Comparison of ENCODE assay signal across 10 mouse cellular contexts in the genomic region with DNA sequence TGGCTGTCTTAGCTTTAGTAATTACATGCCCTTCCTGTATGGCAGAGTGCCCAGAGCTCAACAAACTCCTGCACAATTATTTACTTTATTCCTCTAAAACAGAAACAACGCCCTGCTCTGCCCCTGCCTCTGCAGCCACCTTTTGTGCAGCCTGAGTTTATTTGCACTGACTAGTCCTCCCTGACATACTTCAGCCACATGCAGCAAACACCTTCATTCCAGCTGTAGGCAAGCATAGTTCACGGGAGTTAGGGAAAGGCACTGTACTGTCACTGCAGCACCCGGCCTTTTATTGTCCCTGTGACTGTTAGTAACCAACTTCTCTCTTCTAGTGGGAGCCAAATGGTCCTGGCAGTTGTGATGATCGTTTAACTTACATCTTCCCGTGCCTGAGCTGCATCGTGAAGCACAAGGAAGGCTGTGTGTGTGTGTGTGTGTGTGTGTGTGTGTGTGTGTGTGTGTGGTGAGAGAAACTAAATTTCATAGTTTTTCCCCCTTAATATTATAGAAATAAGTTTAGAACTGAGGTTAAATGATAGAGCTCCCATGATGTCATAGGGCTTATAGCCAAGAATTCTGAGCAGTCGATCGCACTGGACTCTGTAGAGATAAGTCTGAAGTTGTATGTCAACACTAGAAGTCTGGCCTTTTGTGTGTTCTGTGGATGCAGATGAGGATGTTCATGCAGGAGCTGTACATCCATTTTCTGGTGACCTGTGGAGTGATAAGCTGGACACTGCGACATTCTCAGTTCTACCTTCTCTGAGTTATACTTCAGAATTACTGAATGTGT. TPM values are rescaled to one million over a fixed set of nuclear protein-coding genes. Genes with fewer than 3 reads are reported as not detected.
DNase-seq lines count a peak whose midpoint lies in the region; ATAC-seq lines count a peak whose summit lies in the region.
"Had no signal": no experiment of that assay in that cellular context is flagged by ENCODE, and none has a peak within 500 bp of the region (broad histone marks: within the 10 kb centered on the region; RNA-seq: fewer than 3 reads in every experiment).

No protein-coding gene starts in this region.

- 70% methylated on average over 9 of the region's 9 CpGs for WGBS in embryonic facial prominence, embryonic 12.5 days
- 86% methylated on average over 9 of the region's 9 CpGs for WGBS in embryonic facial prominence, embryonic 10.5 days
- 54% methylated on average over 9 of the region's 9 CpGs for WGBS in liver, embryonic 16.5 days (ENCODE audit: insufficient replicate concordance)

- H3K9me3 ChIP-seq in embryonic facial prominence, embryonic 12.5 days = no peaks in the 10 kb centered on the region
- no peaks in the 10 kb centered on the region for H3K9me3 ChIP-seq in embryonic facial prominence, embryonic 10.5 days
- H3K9me3 ChIP-seq in liver, embryonic 16.5 days (replicated peaks; ENCODE audit: control insufficient read depth, low read length) = no peaks in the 10 kb centered on the region
- H3K9me3 ChIP-seq: midbrain, embryonic 10.5 days had no signal

- H3K27ac ChIP-seq in embryonic facial prominence, embryonic 12.5 days = peak overlapping the region; percentile 50; the same call in 1 of the 2 replicates
- no peak overlapping the region for H3K27ac ChIP-seq in embryonic facial prominence, embryonic 10.5 days (replicated peaks)
- peak overlapping the region; percentile 58 for H3K27ac ChIP-seq in liver, embryonic 16.5 days (ENCODE audit: low read length)
- H3K27ac ChIP-seq: hindbrain, embryonic 14.5 days; midbrain, embryonic 10.5 days had no signal

- H3K36me3 ChIP-seq in embryonic facial prominence, embryonic 12.5 days = 0 out of 2 replicates have a peak, but pooled peaks cover 7% of the 10 kb centered on the region
- H3K36me3 ChIP-seq in embryonic facial prominence, embryonic 10.5 days (replicated peaks) = peaks cover 15% of the 10 kb centered on the region
- no peaks in the 10 kb centered on the region for H3K36me3 ChIP-seq in liver, embryonic 16.5 days (ENCODE audit: control insufficient read depth, insufficient read depth)

- H3K9ac ChIP-seq in embryonic facial prominence, embryonic 12.5 days = no peak overlapping the region
- no peak overlapping the region for H3K9ac ChIP-seq in liver, embryonic 16.5 days (ENCODE audit: low read depth, low read length)
- H3K9ac ChIP-seq: hindbrain, embryonic 14.5 days had no signal

- DNase-seq in embryonic facial prominence, embryonic 10.5 days (ENCODE audit: low spot score) = no peak
- DNase-seq in urinary bladder, postnatal 14 days (ENCODE audit: low spot score) = peak; percentile 67
- DNase-seq in urinary bladder, adult 2 months (ENCODE audit: low spot score) = no peak
- no peak for DNase-seq in embryo, embryonic 11 days
- no peak for DNase-seq in thymus, postnatal 25 days
- no peak for DNase-seq in right cerebral cortex, postnatal 14 days

- H3K27me3 ChIP-seq in embryonic facial prominence, embryonic 12.5 days = no peaks in the 10 kb centered on the region
- no peaks in the 10 kb centered on the region for H3K27me3 ChIP-seq in embryonic facial prominence, embryonic 10.5 days (replicated peaks; ENCODE audit: low read depth, poor library complexity, severe bottlenecking)
- no peaks in the 10 kb centered on the region for H3K27me3 ChIP-seq in liver, embryonic 16.5 days (ENCODE audit: control insufficient read depth, insufficient read depth, low read depth, low read length)

- no peak for ATAC-seq in embryonic facial prominence, embryonic 12.5 days (ENCODE audit: insufficient number of reproducible peaks, insufficient read depth, low FRiP score, low TSS enrichment)
- peak; percentile 80 for ATAC-seq in liver, embryonic 16.5 days (ENCODE audit: low read depth)

- H3K4me2 ChIP-seq in embryonic facial prominence, embryonic 12.5 days (replicated peaks) = no peak overlapping the region
- H3K4me2 ChIP-seq in liver, embryonic 16.5 days (ENCODE audit: low read depth, low read length) = no peak overlapping the region
- H3K4me2 ChIP-seq: hindbrain, embryonic 14.5 days had no signal

- H3K4me3 ChIP-seq in embryonic facial prominence, embryonic 12.5 days = no peak overlapping the region
- H3K4me3 ChIP-seq in embryonic facial prominence, embryonic 10.5 days = no peak overlapping the region
- H3K4me3 ChIP-seq in liver, embryonic 16.5 days (ENCODE audit: low read depth, low read length) = no peak overlapping the region
- H3K4me3 ChIP-seq: midbrain, embryonic 10.5 days had no signal

- peaks cover 6% of the 10 kb centered on the region; the same call in 1 of the 2 replicates for H3K4me1 ChIP-seq in embryonic facial prominence, embryonic 12.5 days
- H3K4me1 ChIP-seq in embryonic facial prominence, embryonic 10.5 days = no peaks in the 10 kb centered on the region
- H3K4me1 ChIP-seq in liver, embryonic 16.5 days (ENCODE audit: control insufficient read depth, low read depth, low read length) = no peaks in the 10 kb centered on the region
- H3K4me1 ChIP-seq: midbrain, embryonic 10.5 days had no signal

RNA-seq across cellular contexts. Expression of gene Pkp4, which starts 59.5 kb away (rescaled TPM):
- polyA plus RNA-seq in embryonic facial prominence, embryonic 12.5 days (2016; fragmentation: Nextera tagmentation; extraction: Ambion mirVana) = 25.0 and 25.1 TPM in 2 replicates
- 16.2 and 17.2 TPM in 2 replicates for polyA plus RNA-seq in embryonic facial prominence, embryonic 10.5 days (2016; fragmentation: Nextera tagmentation; extraction: Ambion mirVana)
- polyA plus RNA-seq in urinary bladder, adult 2 months (2012; rRNA removed) = 38.7 and 55.2 TPM in 2 replicates
- polyA plus RNA-seq in liver, embryonic 16.5 days (2015; fragmentation: Nextera tagmentation; extraction: Ambion mirVana) = 4.7 and 6.1 TPM in 2 replicates

RNA-seq across cellular contexts. Expression of gene Ccdc148, which starts 59.7 kb away (rescaled TPM):
- polyA plus RNA-seq in embryonic facial prominence, embryonic 12.5 days (2016; fragmentation: Nextera tagmentation; extraction: Ambion mirVana) = 1.3 and 1.6 TPM in 2 replicates
- polyA plus RNA-seq in embryonic facial prominence, embryonic 10.5 days (2016; fragmentation: Nextera tagmentation; extraction: Ambion mirVana) = 0.63 and 0.87 TPM in 2 replicates
- 0.92 and 0.99 TPM in 2 replicates for polyA plus RNA-seq in urinary bladder, adult 2 months (2012; rRNA removed)
- polyA plus RNA-seq in liver, embryonic 16.5 days (2015; fragmentation: Nextera tagmentation; extraction: Ambion mirVana) = 0.50 and 0.70 TPM in 2 replicates
